Mouse (Mus musculus): ENCODE measurements around the gene Raver2.

- TF ChIP-seq POLR2A (IDR thresholded peaks at IDR 0.05; ENCODE audit: extremely low read depth, insufficient read depth, low read length): no peak
- no peak for TF ChIP-seq CTCF (IDR thresholded peaks at IDR 0.05; ENCODE audit: extremely low read depth, insufficient read depth, low read length)
Measured at GRCm38 (mm10) chr4:101186591-101186990, 117.8 kb downstream of the Raver2 start.
